Mouse (Mus musculus): ENCODE results near the gene Dntt. TPM values are rescaled to one million over a fixed set of nuclear protein-coding genes. Genes with fewer than 3 reads are reported as not detected.

Dntt gene
- total and polyA plus RNA-seq, 2 experiments from 2014 or later, result 0.10 to 0.23 TPM

DNA sequence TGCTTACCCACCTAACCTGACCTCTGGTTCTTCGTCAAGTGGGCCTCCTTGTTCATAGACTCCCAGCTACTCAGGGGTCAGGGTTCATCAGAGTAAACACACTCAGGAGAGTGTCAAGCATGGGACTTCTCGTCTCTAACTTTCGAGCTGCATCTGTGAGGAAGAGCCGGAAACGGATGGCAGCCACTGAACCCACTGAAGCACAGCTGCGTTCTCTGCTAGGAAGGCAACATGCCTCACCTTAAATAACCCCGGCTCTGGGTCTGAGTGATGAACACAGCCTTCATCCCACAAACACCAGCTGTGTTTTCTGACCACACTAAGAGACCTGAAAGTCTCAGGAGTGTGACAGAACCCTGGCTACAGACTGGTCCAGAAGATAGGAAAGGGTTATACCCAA is 10.0 kb downstream of the Dntt start:
- Histone ChIP-seq H3K36me3 (ENCODE audit: insufficient read depth) (no peaks in the 10 kb centered on the region), H3K4me3 (ENCODE audit: low read depth, low read length) (no peak overlapping the region), H3K27ac (ENCODE audit: low read depth, low read length) (no peak overlapping the region), H3K4me2 (ENCODE audit: low read depth) (no peak overlapping the region), H3K9ac (no peak overlapping the region), H3K4me1 (ENCODE audit: insufficient read depth) (no peaks in the 10 kb centered on the region), H3K9me3 (ENCODE audit: low read length) (no peaks in the 10 kb centered on the region), H3K27me3 (ENCODE audit: insufficient read depth, low read length) (no peaks in the 10 kb centered on the region)
- WGBS, result 89% methylated on average over 7 of the region's 7 CpGs
- TF ChIP-seq CTCF (IDR thresholded peaks at IDR 0.05; ENCODE audit: low read depth), result no peak
- ATAC-seq, result no peak
- DNase-seq, result no peak

DNA sequence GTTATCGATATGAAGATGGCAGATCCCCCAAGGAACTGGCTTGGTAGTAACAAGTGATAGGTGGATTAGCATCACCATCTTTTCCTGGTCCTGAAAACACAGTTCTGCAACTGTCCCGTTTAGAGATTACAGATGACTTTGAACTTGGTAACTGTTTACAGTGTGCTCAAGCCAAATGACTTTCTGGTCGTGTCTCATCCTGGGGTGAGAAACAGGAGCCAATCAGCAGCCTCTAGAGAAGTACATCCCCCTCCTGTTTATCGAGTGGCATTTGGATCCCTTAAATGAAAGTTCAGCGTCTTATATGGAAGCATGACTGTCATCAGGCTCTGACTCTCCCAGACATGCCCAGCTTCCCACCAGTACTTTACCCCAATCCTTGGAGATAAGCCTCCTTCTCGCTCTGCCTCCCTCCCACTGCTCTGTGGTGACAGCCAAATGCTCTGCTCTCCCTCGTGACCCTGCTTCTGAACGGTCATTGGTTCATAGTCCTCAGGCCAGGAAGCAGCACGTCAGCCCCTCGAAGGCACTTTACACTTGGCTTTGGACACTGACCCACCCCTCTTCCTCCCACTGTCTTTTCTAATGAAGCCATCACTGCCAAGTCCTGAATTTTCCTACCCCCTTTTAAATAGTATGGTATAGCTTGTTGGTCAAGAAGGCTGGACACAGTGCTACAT is 16.2 kb downstream of the Dntt start:
- no peak for DNase-seq
- Histone ChIP-seq H3K4me3 (ENCODE audit: low read depth, low read length) (no peak overlapping the region), H3K9ac (no peak overlapping the region), H3K4me1 (ENCODE audit: insufficient read depth) (no peaks in the 10 kb centered on the region), H3K9me3 (ENCODE audit: low read length) (no peaks in the 10 kb centered on the region), H3K4me2 (ENCODE audit: low read depth) (no peak overlapping the region), H3K36me3 (ENCODE audit: insufficient read depth) (no peaks in the 10 kb centered on the region), H3K27ac (ENCODE audit: low read depth, low read length) (no peak overlapping the region), H3K27me3 (ENCODE audit: insufficient read depth, low read length) (no peaks in the 10 kb centered on the region)
- TF ChIP-seq CTCF (IDR thresholded peaks at IDR 0.05; ENCODE audit: low read depth), result no peak
- ATAC-seq, result no peak
- WGBS, result 61% methylated on average over 10 of the region's 10 CpGs

- 70% methylated on average over 9 of the region's 9 CpGs for WGBS
- Histone ChIP-seq H3K4me3 (ENCODE audit: low read depth, low read length) (no peak overlapping the region), H3K4me2 (ENCODE audit: low read depth) (peak overlapping the region; percentile 13; the same call in 1 of the 2 replicates), H3K27me3 (ENCODE audit: insufficient read depth, low read length) (no peaks in the 10 kb centered on the region), H3K4me1 (ENCODE audit: insufficient read depth) (no peaks in the 10 kb centered on the region), H3K9me3 (ENCODE audit: low read length) (no peaks in the 10 kb centered on the region), H3K27ac (ENCODE audit: low read depth, low read length) (peak overlapping the region; percentile 40; the same call in 1 of the 2 replicates), H3K36me3 (ENCODE audit: insufficient read depth) (no peaks in the 10 kb centered on the region), H3K9ac (no peak overlapping the region)
- peak; percentile 73 for DNase-seq
- TF ChIP-seq CTCF (IDR thresholded peaks at IDR 0.05; ENCODE audit: low read depth), result no peak
- peak; percentile 67 for ATAC-seq
These were observed 18.5 kb downstream of the Dntt start for GRCm38 (mm10) chr19:41047437-41048186.

DNA sequence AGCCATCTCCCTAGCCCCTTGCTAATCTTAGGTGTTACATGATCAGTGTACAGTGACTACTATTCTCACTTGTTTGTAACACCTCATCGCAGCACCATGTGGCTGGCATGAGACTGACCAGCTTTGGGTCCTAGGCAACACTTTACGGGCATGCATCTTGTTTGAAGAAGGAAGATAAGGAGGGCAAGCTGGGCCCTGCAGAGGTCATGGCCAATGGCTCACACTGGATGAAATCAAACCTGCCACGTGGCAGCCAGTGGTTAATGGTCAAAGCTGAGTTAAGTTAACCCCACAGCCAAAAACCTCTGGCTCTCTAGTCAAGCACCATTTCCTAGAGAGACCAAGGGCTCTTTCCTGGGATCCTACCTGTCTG is 19.1 kb downstream of the Dntt start:
- WGBS, result 89% methylated on average over 3 of the region's 3 CpGs
- peak overlapping the region; percentile 40; the same call in 1 of the 2 replicates for H3K27ac ChIP-seq (ENCODE audit: low read depth, low read length)
- no peaks in the 10 kb centered on the region for H3K36me3 ChIP-seq (ENCODE audit: insufficient read depth)
- H3K9me3 ChIP-seq (ENCODE audit: low read length), result no peaks in the 10 kb centered on the region
- no peak for TF ChIP-seq CTCF (IDR thresholded peaks at IDR 0.05; ENCODE audit: low read depth)
- DNase-seq (no peak), ATAC-seq (peak; percentile 5; the same call in 1 of the 2 replicates)
- no peaks in the 10 kb centered on the region for H3K27me3 ChIP-seq (ENCODE audit: insufficient read depth, low read length)
- no peak overlapping the region for H3K9ac ChIP-seq
- no peaks in the 10 kb centered on the region for H3K4me1 ChIP-seq (ENCODE audit: insufficient read depth)
- H3K4me2 ChIP-seq (ENCODE audit: low read depth), result no peak overlapping the region
- no peak overlapping the region for H3K4me3 ChIP-seq (ENCODE audit: low read depth, low read length)

DNA sequence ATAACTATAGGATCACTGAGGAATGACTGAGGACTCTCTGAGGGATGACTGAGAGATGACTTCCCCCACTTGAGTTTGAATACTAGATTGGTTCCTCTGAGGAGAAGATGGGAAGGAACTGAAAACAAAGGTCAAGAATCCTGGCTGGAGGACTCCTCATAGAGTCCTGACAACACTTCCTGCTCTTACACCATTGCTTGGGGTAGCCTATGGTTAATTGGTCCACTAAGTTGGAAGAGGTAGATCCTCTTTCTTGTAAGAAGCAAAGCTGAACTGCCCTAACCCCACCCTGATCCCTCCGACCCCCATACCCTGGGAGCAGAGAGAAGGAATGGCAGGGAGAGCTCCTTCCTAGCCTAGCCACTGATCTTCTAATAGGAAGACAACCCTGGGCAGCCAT is 22.6 kb downstream of the Dntt start:
- Histone ChIP-seq H3K4me3 (ENCODE audit: low read depth, low read length) (no peak overlapping the region), H3K27me3 (ENCODE audit: insufficient read depth, low read length) (no peaks in the 10 kb centered on the region), H3K36me3 (ENCODE audit: insufficient read depth) (no peaks in the 10 kb centered on the region), H3K27ac (ENCODE audit: low read depth, low read length) (no peak overlapping the region), H3K9me3 (ENCODE audit: low read length) (no peaks in the 10 kb centered on the region), H3K9ac (no peak overlapping the region), H3K4me1 (ENCODE audit: insufficient read depth) (no peaks in the 10 kb centered on the region), H3K4me2 (ENCODE audit: low read depth) (no peak overlapping the region)
- TF ChIP-seq CTCF (IDR thresholded peaks at IDR 0.05; ENCODE audit: low read depth), result no peak
- no peak for ATAC-seq
- 100% methylated on average over 1 of the region's 1 CpGs for WGBS
- DNase-seq, result no peak

- 84% methylated on average over 5 of the region's 5 CpGs for WGBS
- H3K9ac ChIP-seq, result no peak overlapping the region
- H3K27me3 ChIP-seq (ENCODE audit: insufficient read depth, low read length), result no peaks in the 10 kb centered on the region
- no peak for DNase-seq
- ATAC-seq, result no peak
- H3K4me2 ChIP-seq (ENCODE audit: low read depth), result no peak overlapping the region
- H3K27ac ChIP-seq (ENCODE audit: low read depth, low read length), result no peak overlapping the region
- H3K4me1 ChIP-seq (ENCODE audit: insufficient read depth), result no peaks in the 10 kb centered on the region
- H3K36me3 ChIP-seq (ENCODE audit: insufficient read depth), result no peaks in the 10 kb centered on the region
- H3K9me3 ChIP-seq (ENCODE audit: low read length), result no peaks in the 10 kb centered on the region
- TF ChIP-seq CTCF (IDR thresholded peaks at IDR 0.05; ENCODE audit: low read depth), result no peak
- no peak overlapping the region for H3K4me3 ChIP-seq (ENCODE audit: low read depth, low read length)
These were observed 23.2 kb downstream of the Dntt start for GRCm38 (mm10) chr19:41052247-41052646.

GRCm38 (mm10) chr19:41053530-41053929 is 24.5 kb downstream of the Dntt start:
- 0 out of 2 replicates have a peak, but pooled peaks have one; percentile 31 for TF ChIP-seq CTCF (IDR thresholded peaks at IDR 0.05; ENCODE audit: low read depth)
- H3K27me3 ChIP-seq (ENCODE audit: insufficient read depth, low read length), result no peaks in the 10 kb centered on the region
- H3K9me3 ChIP-seq (ENCODE audit: low read length), result no peaks in the 10 kb centered on the region
- no peaks in the 10 kb centered on the region for H3K4me1 ChIP-seq (ENCODE audit: insufficient read depth)
- no peak overlapping the region for H3K27ac ChIP-seq (ENCODE audit: low read depth, low read length)
- no peak overlapping the region for H3K4me3 ChIP-seq (ENCODE audit: low read depth, low read length)
- no peak for DNase-seq
- 35% methylated on average over 10 of the region's 10 CpGs for WGBS
- H3K36me3 ChIP-seq (ENCODE audit: insufficient read depth), result no peaks in the 10 kb centered on the region
- no peak overlapping the region for H3K4me2 ChIP-seq (ENCODE audit: low read depth)
- no peak for ATAC-seq
- no peak overlapping the region for H3K9ac ChIP-seq
